ENCODE assay signal across 8 mouse cellular contexts in genomic region chr3:51396219-51397068, GRCm38 (mm10). TPM values are rescaled to one million over a fixed set of nuclear protein-coding genes. Genes with fewer than 3 reads are reported as not detected.
DNase-seq lines count a peak whose midpoint lies in the region; ATAC-seq and TF ChIP-seq lines count a peak whose summit lies in the region.

Gene Mgarp, minus strand, starts transcription at chr3:51396738.

- peak within 1 kb of the TSS; percentile 73 for H3K9ac ChIP-seq in heart, embryonic 14.5 days (ENCODE audit: low read length)

- H3K36me3 ChIP-seq in heart, embryonic 14.5 days (ENCODE audit: control insufficient read depth, insufficient read depth, low read length) = no peaks in the 10 kb centered on the region

- TF ChIP-seq CTCF in embryonic fibroblast, embryonic 13.5 days (IDR thresholded peaks at IDR 0.05; ENCODE audit: borderline replicate concordance, insufficient read depth, low read length) = no peak

- H3K9me3 ChIP-seq in heart, embryonic 14.5 days (ENCODE audit: control insufficient read depth, low read length) = no peaks in the 10 kb centered on the region

- H3K4me3 ChIP-seq in embryonic fibroblast, embryonic 13.5 days (ENCODE audit: insufficient read depth, low read length) = peak within 1 kb of the TSS; percentile 53
- H3K4me3 ChIP-seq in heart, embryonic 14.5 days (ENCODE audit: control insufficient read depth in 1 of 2, insufficient read depth in 1 of 2, low read depth in 1 of 2, low read length in 2 of 2) = peak within 1 kb of the TSS; percentile 53 to 62

- ATAC-seq in CD4-positive, CD25-positive, alpha-beta regulatory T cell, adult 4 months = peak; percentile 82
- peak; percentile 52; the same call in 1 of the 2 replicates for ATAC-seq in heart, embryonic 14.5 days (ENCODE audit: insufficient number of reproducible peaks, insufficient read depth, low FRiP score, low read depth)
- ATAC-seq in megakaryocyte, adult 5-6 weeks (ENCODE audit: poor library complexity, severe bottlenecking) = peak; percentile 95

- no peak within 1 kb of the TSS for H3K27ac ChIP-seq in embryonic fibroblast, embryonic 13.5 days (ENCODE audit: insufficient read depth, low read length)
- H3K27ac ChIP-seq in heart, embryonic 14.5 days (replicated peaks in 1 of 2; ENCODE audit: control insufficient read depth in 1 of 2, insufficient read depth in 1 of 2, low read depth in 2 of 2, low read length in 2 of 2) = no peak within 1 kb of the TSS

- H3K27me3 ChIP-seq in heart, embryonic 14.5 days (ENCODE audit: control insufficient read depth, insufficient read depth, low read length) = peaks cover 10% of the 10 kb centered on the region

- DNase-seq in adrenal gland, adult 2 months = peak; percentile 94
- DNase-seq in kidney, postnatal 10 days = peak; percentile 85
- peak; percentile 70 for DNase-seq in retina, postnatal 7 days (ENCODE audit: low read depth, low spot score)
- DNase-seq in right cerebral cortex, postnatal 25 days = no peak

- no peaks in the 10 kb centered on the region for H3K4me1 ChIP-seq in embryonic fibroblast, embryonic 13.5 days (ENCODE audit: control insufficient read depth, insufficient read depth, low read length)
- H3K4me1 ChIP-seq in heart, embryonic 14.5 days (ENCODE audit: control insufficient read depth in 2 of 2, insufficient read depth in 2 of 2, low read length in 2 of 2) = peaks cover 3 to 10% of the 10 kb centered on the region in 2 experiments; a peak in 2 of 4 replicates

- TF ChIP-seq POLR2A in embryonic fibroblast, embryonic 13.5 days (IDR thresholded peaks at IDR 0.05; ENCODE audit: low read depth, low read length) = no peak

- WGBS in heart, embryonic 14.5 days = 2% methylated on average over 41 of the region's 41 CpGs

- peak within 1 kb of the TSS; percentile 73 for H3K4me2 ChIP-seq in heart, embryonic 14.5 days (ENCODE audit: low read length)

RNA-seq across cellular contexts. Expression of gene Mgarp, which starts in this region (rescaled TPM):
- polyA plus RNA-seq in CD4-positive, CD25-positive, alpha-beta regulatory T cell, adult 4 months (2017; shearing (Covaris generic)) = 1 to 10 TPM; 1.7 to 2.4 TPM
- 1,000 to 10,000 TPM in 1 of 2 experiments, 100 to 1,000 TPM in 1; 689 to 1,037 TPM for total RNA-seq in adrenal gland, adult 2 months (2021)
- 297 and 312 TPM in 2 replicates for polyA plus RNA-seq in adrenal gland, adult 2 months (2012; rRNA removed)
- 0.70 and 1.1 TPM in 2 replicates for polyA plus RNA-seq in embryonic fibroblast, embryonic 13.5 days (2011; ENCODE audit: insufficient read length, low read depth, missing spikeins)
- polyA plus RNA-seq in heart, embryonic 14.5 days (2014; fragmentation: Nextera tagmentation; extraction: Ambion mirVana) = 7.7 and 8.6 TPM in 2 replicates
- total RNA-seq in megakaryocyte, adult 5-6 weeks (2015) = not detected in 2 replicates
- total RNA-seq in megakaryocyte, adult 5-6 weeks (2017) = not detected in 2 replicates

Comparison
In these comparisons a context has a peak if more than half of its experiments do, and no peak if none do; other contexts are left out.
1. RNA of gene Mgarp (total RNA-seq): 689 to 1,037 TPM in adrenal gland, adult 2 months; not detected in megakaryocyte, adult 5-6 weeks; every median in the first group is over 100 times any median in the second.
2. RNA of gene Mgarp (polyA plus RNA-seq): 297 to 312 TPM in adrenal gland, adult 2 months; 7.7 to 8.6 TPM in heart, embryonic 14.5 days, 1.7 to 2.4 TPM in CD4-positive, CD25-positive, alpha-beta regulatory T cell, adult 4 months and 0.70 to 1.1 TPM in embryonic fibroblast, embryonic 13.5 days; every median in the first group is over 10 times any median in the second.
3. Peak in ATAC-seq in megakaryocyte, adult 5-6 weeks; RNA of the gene not detected or under 1 TPM.
4. Peak in every context shown above with its lines, with median percentiles within 50 percentile points of each other: ATAC-seq.